16 mouse cellular contexts compared by ENCODE assay signal in the genomic region with DNA sequence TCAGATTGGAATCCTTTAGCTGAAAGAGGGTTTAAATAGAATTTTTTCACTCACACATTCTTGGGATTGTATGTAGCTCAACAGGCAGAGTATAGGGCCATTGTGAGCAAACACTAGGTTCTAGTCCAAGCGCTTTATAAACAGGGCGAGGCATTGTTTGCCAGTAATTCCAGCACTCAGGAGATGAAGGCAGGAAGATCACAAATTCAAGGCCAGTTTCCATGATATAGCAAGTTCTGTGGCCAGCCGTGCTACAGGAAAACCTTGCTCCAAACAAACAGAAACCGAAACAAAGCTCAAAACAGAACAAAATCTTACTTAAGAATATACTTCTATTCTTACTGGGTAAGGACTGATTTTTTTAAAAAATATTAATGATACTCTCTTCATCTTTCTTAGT.
DNase-seq lines count a peak whose midpoint lies in the region; ATAC-seq and TF ChIP-seq lines count a peak whose summit lies in the region.
"Had no signal": no experiment of that assay in that cellular context is flagged by ENCODE, and none has a peak within 500 bp of the region (broad histone marks: within the 10 kb centered on the region; RNA-seq: fewer than 3 reads in every experiment).

No protein-coding gene starts in this region.

- 61% methylated on average over 4 of the region's 4 CpGs for WGBS in lung, embryonic 14.5 days
- 62% methylated on average over 4 of the region's 4 CpGs for WGBS in lung, embryonic 15.5 days
- 20% methylated on average over 4 of the region's 4 CpGs for WGBS in small intestine, adult 2 months

- DNase-seq in gastrocnemius, adult 2 months: no peak
- DNase-seq in gastrocnemius, postnatal 10 days: no peak
- peak; percentile 22 for DNase-seq in lung, embryonic 14.5 days
- no peak for DNase-seq in lung, postnatal 14 days
- no peak for DNase-seq in adrenal gland, adult (ENCODE audit: inconsistent age in 2 of 2, low spot score in 1 of 2)
- no peak for DNase-seq in urinary bladder, postnatal 25 days (ENCODE audit: low spot score)
- DNase-seq: cerebellum, adult 9-11 months; kidney, postnatal 10 days; layer of hippocampus, postnatal 36 days; right cerebral cortex, postnatal 4 days; thymus, adult 18-20 months had no signal

- no peak overlapping the region for H3K9ac ChIP-seq in lung, embryonic 14.5 days
- no peak overlapping the region for H3K9ac ChIP-seq in lung, embryonic 15.5 days
- H3K9ac ChIP-seq: forebrain, embryonic 15.5 days; hindbrain, embryonic 15.5 days had no signal

- H3K4me1 ChIP-seq in lung, embryonic 14.5 days (ENCODE audit: insufficient read depth): no peaks in the 10 kb centered on the region
- H3K4me1 ChIP-seq in lung, embryonic 15.5 days: no peaks in the 10 kb centered on the region
- H3K4me1 ChIP-seq in small intestine, adult 2 months (ENCODE audit: control insufficient read depth, insufficient read depth, insufficient read length, low read length): peaks cover 11% of the 10 kb centered on the region; the same call in 1 of the 2 replicates
- H3K4me1 ChIP-seq: forebrain, embryonic 15.5 days; hindbrain, embryonic 15.5 days had no signal

- H3K27ac ChIP-seq in gastrocnemius, adult 2 months: peak overlapping the region; percentile 78
- no peak overlapping the region for H3K27ac ChIP-seq in lung, embryonic 14.5 days (ENCODE audit: low read depth)
- H3K27ac ChIP-seq in lung, embryonic 15.5 days: peak overlapping the region; percentile 47; the same call in 1 of the 2 replicates
- H3K27ac ChIP-seq in small intestine, adult 2 months (ENCODE audit: insufficient read depth, low read depth, low read length): peak overlapping the region; percentile 82
- H3K27ac ChIP-seq: forebrain, embryonic 15.5 days; hindbrain, embryonic 15.5 days had no signal

- intact Hi-C loops in gastrocnemius, adult 2 months (cut with DNase I): no loop called here

- peak overlapping the region; percentile 15; the same call in 1 of the 2 replicates for H3K4me3 ChIP-seq in gastrocnemius, adult 2 months
- no peak overlapping the region for H3K4me3 ChIP-seq in lung, embryonic 14.5 days (ENCODE audit: low read depth, low read length)
- H3K4me3 ChIP-seq in lung, embryonic 15.5 days: no peak overlapping the region
- H3K4me3 ChIP-seq in small intestine, adult 2 months (ENCODE audit: low read depth, low read length): no peak overlapping the region
- H3K4me3 ChIP-seq: forebrain, embryonic 15.5 days; hindbrain, embryonic 15.5 days had no signal

- H3K27me3 ChIP-seq in lung, embryonic 14.5 days (ENCODE audit: insufficient read depth, low read length): no peaks in the 10 kb centered on the region
- H3K27me3 ChIP-seq in lung, embryonic 15.5 days: no peaks in the 10 kb centered on the region
- H3K27me3 ChIP-seq in small intestine, adult 2 months (ENCODE audit: control insufficient read depth, insufficient read depth, low read length): no peaks in the 10 kb centered on the region
- H3K27me3 ChIP-seq: forebrain, embryonic 15.5 days; megakaryocyte, embryonic 14.5 days had no signal

- no peak for ATAC-seq in lung, embryonic 14.5 days (ENCODE audit: insufficient read depth)
- no peak for ATAC-seq in lung, embryonic 15.5 days (ENCODE audit: borderline replicate concordance, extremely low read depth, low FRiP score, low TSS enrichment)
- ATAC-seq: forebrain, embryonic 15.5 days had no signal

- no peak for TF ChIP-seq CTCF in gastrocnemius, adult 2 months (IDR thresholded peaks at IDR 0.05)
- no peak for TF ChIP-seq CTCF in lung, embryonic 14.5 days (IDR thresholded peaks at IDR 0.05; ENCODE audit: low read depth)
- no peak for TF ChIP-seq CTCF in small intestine, adult 2 months (IDR thresholded peaks at IDR 0.05; ENCODE audit: extremely low read depth, insufficient read length, insufficient replicate concordance, low read depth, low read length)

- TF ChIP-seq POLR2A in small intestine, adult 2 months (IDR thresholded peaks at IDR 0.05; ENCODE audit: low read depth, low read length): no peak

- no peaks in the 10 kb centered on the region for H3K9me3 ChIP-seq in lung, embryonic 14.5 days (ENCODE audit: low read depth, low read length)
- no peaks in the 10 kb centered on the region for H3K9me3 ChIP-seq in lung, embryonic 15.5 days
- H3K9me3 ChIP-seq: forebrain, embryonic 15.5 days; hindbrain, embryonic 15.5 days; megakaryocyte, embryonic 14.5 days had no signal

- H3K4me2 ChIP-seq in lung, embryonic 14.5 days: no peak overlapping the region
- H3K4me2 ChIP-seq in lung, embryonic 15.5 days: no peak overlapping the region
- H3K4me2 ChIP-seq: forebrain, embryonic 15.5 days; hindbrain, embryonic 15.5 days had no signal

- H3K36me3 ChIP-seq in lung, embryonic 14.5 days (ENCODE audit: insufficient read depth): no peaks in the 10 kb centered on the region
- H3K36me3 ChIP-seq in lung, embryonic 15.5 days: no peaks in the 10 kb centered on the region
- H3K36me3 ChIP-seq in small intestine, adult 2 months (ENCODE audit: control insufficient read depth, insufficient read depth, low read length): no peaks in the 10 kb centered on the region
- H3K36me3 ChIP-seq: forebrain, embryonic 15.5 days; hindbrain, embryonic 15.5 days had no signal
